Mouse (Mus musculus) erythroblast, embryonic 14.5 days (primary cell): ENCODE results near the gene Prmt7.
"Not testable (repeated sequence)": the region's sequence is repeated elsewhere in the genome, so short reads cannot be mapped to it uniquely, and the experiment has no call there.

Experiments used
- GATA1 ChIP-seq: IDR thresholded peaks from 2 replicates; pipeline ENCODE4 v1.6.1; 2012; ENCODE audit warnings: low read length, inconsistent platforms, mixed read lengths
- TAL1 ChIP-seq: IDR thresholded peaks from 3 replicates; pipeline ENCODE4 v1.6.1; 2012; ENCODE audit warnings: low read length, inconsistent platforms, mixed read lengths

DNA sequence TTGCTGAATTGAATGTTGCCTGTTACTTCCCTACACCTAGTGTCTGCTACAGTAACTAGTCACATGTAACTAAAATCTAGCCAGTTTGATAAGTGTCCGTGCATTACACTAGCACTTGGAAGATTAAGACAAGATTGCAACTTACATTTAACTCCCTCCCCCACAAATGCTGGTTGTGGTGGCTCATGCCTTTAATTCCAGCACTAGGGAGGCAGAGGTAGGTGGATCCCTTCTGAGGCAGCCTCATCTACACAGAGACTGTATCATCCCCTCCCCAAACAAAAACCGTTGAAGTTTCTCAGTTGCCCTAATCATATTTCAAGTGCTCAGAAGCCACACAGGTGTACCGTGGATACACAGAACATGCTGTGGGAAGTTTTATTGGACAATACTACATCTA lies 11.1 kb upstream of the Prmt7 start:
- not testable (repeated sequence) for TF ChIP-seq GATA1, TAL1
